Mouse (Mus musculus): Measurements from ENCODE around the gene Cwf19l1.

- TF ChIP-seq EP300 (IDR thresholded peaks at IDR 0.05; ENCODE audit: low read depth) (no peak), CTCF (IDR thresholded peaks at IDR 0.05; ENCODE audit: low read depth) (no peak)
These were observed 68.2 kb downstream of the Cwf19l1 start for GRCm38 (mm10) chr19:44067323-44068049.
